Mouse (Mus musculus): ENCODE measurements around the gene Gm10037. TPM values are rescaled to one million over a fixed set of nuclear protein-coding genes. Genes with fewer than 3 reads are reported as not detected.
"Not testable (repeated sequence)": the region's sequence is repeated elsewhere in the genome, so short reads cannot be mapped to it uniquely, and the experiment has no call there.

The Gm10037 gene
- total RNA-seq (2021) = 10 to 100 TPM; 16.0 to 18.1 TPM
- long read RNA-seq, experiment 1, partial matches to known transcripts = 0 of 6 reads
- long read RNA-seq, experiment 1, other reads (novel, unspliced or antisense) = 6 of 6 reads
- long read RNA-seq, experiment 2, partial matches to known transcripts = 0 of 4 reads
- long read RNA-seq, experiment 2, other reads (novel, unspliced or antisense) = 3 of 4 reads

DNA sequence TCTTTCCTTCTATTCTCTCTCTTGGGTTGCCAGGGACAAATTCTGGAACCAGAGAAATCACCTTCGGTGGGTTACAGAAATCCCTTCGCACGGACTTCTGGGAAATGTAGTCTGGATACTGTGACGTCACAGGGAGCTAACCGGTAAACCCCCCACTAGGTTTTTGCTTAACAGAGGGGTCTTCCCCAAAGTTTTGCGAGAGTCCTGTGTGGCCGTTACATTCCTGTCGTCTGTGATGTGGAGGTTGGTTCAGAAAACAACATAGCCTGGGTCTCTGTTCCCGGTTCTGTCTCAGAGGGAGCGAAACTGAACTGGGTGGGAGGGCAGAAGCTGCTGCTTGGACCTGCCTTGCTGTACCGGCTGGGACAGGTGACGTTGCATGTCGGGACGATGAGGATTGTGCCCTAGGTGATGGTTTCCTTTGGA lies at the start of gene Gm10037:
TSS of gene Gm10037 (plus strand) at position 196 of the 426 bp plus-strand sequence.
- DNase-seq (ENCODE audit: extremely low spot score in 1 of 2, low spot score in 2 of 2) = peak; percentile 56 to 64
- peak within 1 kb of the TSS; percentile 90 for H3K27ac ChIP-seq
- intact Hi-C loops (cut with DNase I) = loop anchor here (2.0 to 10.0 kb wide), 2 partner anchors 16 to 216 kb away; no protein-coding TSS in a partner anchor
- H3K4me3 ChIP-seq = peak within 1 kb of the TSS; percentile 54
- no peak for TF ChIP-seq CTCF (IDR thresholded peaks at IDR 0.05)

GRCm38 (mm10) chr13:67791921-67792455 lies 38.9 kb upstream of the Gm10037 start:
- TF ChIP-seq CTCF (IDR thresholded peaks at IDR 0.05) = no peak
- intact Hi-C loops (cut with DNase I) = no loop called here
- no peak for DNase-seq (ENCODE audit: extremely low spot score in 1 of 2, low spot score in 2 of 2)
- Histone ChIP-seq H3K27ac (no peak overlapping the region), H3K4me3 (no peak overlapping the region)

GRCm38 (mm10) chr13:67798618-67799017 lies 32.3 kb upstream of the Gm10037 start:
- no peak for DNase-seq (ENCODE audit: extremely low spot score in 1 of 2, low spot score in 2 of 2)
- no peak for TF ChIP-seq CTCF (IDR thresholded peaks at IDR 0.05)
- H3K27ac ChIP-seq = no peak overlapping the region
- no peak overlapping the region for H3K4me3 ChIP-seq
- intact Hi-C loops (cut with DNase I) = no loop called here

DNA sequence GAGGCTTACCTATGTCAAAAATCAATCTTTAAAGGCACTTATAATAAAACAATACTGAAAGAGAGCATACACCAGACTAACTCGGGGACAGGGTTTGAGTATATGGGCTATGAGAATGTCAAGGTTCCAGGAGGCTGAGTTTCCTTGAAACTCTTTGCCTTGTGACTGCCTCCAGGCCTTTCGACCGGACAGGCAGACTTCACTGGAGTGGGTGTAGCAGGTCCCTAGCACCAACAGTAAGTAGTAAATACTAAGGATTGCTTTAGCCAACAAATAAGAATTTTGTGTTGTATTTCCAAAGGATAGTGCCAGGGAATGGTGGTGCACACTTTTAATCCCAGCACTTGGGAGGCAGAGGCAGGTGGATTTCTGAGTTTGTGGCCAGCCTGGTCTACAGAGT lies 31.8 kb upstream of the Gm10037 start:
- H3K4me3 ChIP-seq; H3K27ac ChIP-seq; intact Hi-C loops (cut with DNase I); DNase-seq (ENCODE audit: extremely low spot score in 1 of 2, low spot score in 2 of 2): not testable (repeated sequence)

DNA sequence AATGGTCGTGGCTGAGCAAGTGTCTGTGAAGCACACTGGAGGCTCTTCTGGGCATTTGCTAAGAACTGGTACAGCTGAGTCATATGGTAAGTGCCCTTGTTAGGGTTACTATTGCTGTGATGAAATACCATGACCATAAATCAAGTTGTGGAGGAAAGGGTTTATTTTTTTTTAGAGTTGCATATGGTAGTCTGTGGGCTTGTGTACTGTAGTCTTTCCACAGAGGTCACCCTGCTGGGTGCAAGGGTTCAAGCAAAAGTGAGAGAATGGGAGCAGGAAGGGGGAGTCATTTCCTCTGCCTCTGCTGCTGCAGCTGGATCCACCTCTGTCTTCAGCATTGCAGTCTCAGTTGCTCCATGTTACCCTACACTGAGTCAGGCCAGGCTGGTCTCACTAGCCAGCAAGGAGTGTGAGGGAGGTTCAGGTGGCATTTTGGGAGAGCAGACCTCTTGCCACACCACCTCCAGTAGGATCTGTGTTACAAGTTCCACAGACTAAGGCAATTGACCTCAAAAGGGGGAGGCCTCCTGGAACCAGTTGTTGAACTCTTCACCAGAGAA lies 19.2 kb upstream of the Gm10037 start:
- no peak for TF ChIP-seq CTCF (IDR thresholded peaks at IDR 0.05)
- no peak overlapping the region for H3K27ac ChIP-seq
- intact Hi-C loops (cut with DNase I) = loop anchor here (5.0 to 10.0 kb wide), 2 partner anchors 34 to 87 kb away; partner anchors contain the start of genes Zfp493 and Zfp65
- no peak overlapping the region for H3K4me3 ChIP-seq
- DNase-seq (ENCODE audit: extremely low spot score in 1 of 2, low spot score in 2 of 2) = no peak

DNA sequence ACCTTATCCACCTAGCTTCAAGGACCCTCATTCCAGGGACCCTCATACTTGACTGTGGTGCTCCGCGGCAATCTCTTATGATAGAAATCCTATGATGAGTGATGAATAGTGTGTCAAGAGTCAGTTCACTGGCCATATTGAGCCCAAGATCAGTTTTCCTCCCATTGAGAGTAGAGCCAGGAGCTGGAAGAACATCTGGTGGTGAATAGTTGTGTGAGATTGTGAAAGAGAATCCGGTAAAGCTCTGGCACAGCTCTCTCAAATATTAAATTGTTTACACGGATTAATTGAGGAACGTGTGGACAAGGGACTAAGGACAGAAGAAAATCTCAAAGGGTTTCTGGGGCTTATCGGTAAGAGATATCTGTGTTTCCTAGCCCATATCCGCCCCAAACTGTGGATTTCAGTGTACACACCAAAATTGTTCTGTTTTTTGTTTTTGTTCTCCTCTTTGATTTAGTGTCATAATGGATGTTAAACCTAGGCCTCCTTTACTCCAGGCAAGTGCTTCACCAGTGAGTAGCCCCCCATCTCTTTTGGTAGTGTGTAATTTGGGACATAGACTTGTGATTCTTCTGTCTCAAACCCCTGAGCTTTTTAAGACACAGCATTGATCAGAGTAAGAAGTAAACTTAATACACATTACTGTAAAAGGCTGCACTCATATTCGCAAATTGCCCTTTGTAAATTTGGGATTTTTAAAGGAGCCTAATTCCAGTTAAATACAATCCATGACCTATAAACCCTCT lies 17.8 kb upstream of the Gm10037 start:
- H3K4me3 ChIP-seq = peak overlapping the region; percentile 80
- no peak for TF ChIP-seq CTCF (IDR thresholded peaks at IDR 0.05)
- intact Hi-C loops (cut with DNase I) = loop anchor here (5.0 to 10.0 kb wide), 2 partner anchors 36 to 88 kb away; partner anchors contain the start of genes Zfp493 and Zfp65
- peak overlapping the region; percentile 89; the same call in 1 of the 2 replicates for H3K27ac ChIP-seq
- DNase-seq (ENCODE audit: extremely low spot score in 1 of 2, low spot score in 2 of 2) = no peak

- TF ChIP-seq CTCF (IDR thresholded peaks at IDR 0.05) = no peak
- intact Hi-C loops (cut with DNase I) = loop anchor here (1.0 to 10.0 kb wide), 4 partner anchors 17 to 89 kb away; partner anchors contain the start of genes Gm10037, Zfp493, Zfp65 and Zfp85
- DNase-seq (ENCODE audit: extremely low spot score in 1 of 2, low spot score in 2 of 2) = peak; percentile 70 to 75
- Histone ChIP-seq H3K27ac (peak within 1 kb of the TSS; percentile 89), H3K4me3 (peak within 1 kb of the TSS; percentile 80)
Measured at GRCm38 (mm10) chr13:67813710-67814660, 16.9 kb upstream of the Gm10037 start, which contains the start of gene Zfp273. Gene Zfp273 (plus strand): TSS chr13:67813740.

GRCm38 (mm10) chr13:67818636-67819035 lies 12.3 kb upstream of the Gm10037 start:
- no peak overlapping the region for H3K4me3 ChIP-seq
- DNase-seq (ENCODE audit: extremely low spot score in 1 of 2, low spot score in 2 of 2) = no peak
- TF ChIP-seq CTCF (IDR thresholded peaks at IDR 0.05) = no peak
- H3K27ac ChIP-seq = no peak overlapping the region
- intact Hi-C loops (cut with DNase I) = loop anchor here (10.0 kb wide), 1 partner anchor 94 kb away; the partner anchor contains the start of gene Zfp65

DNA sequence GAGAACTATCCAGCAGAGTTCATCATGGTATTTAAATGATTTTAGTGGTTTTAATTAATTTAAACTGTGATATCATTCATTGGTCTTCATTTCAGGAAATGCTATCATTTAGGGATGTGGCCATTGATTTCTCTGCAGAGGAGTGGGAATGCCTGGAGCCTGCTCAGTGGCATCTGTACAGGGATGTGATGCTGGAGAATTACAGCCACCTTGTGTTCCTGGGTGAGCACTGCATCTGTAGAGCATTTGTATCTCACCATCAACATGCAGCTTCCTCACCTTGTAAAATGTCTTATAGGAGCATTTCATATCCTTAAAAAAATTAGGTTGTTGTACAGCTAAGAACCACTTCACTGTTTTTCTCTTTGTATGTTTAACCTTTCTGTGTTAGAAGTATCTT lies 2.2 kb downstream of the Gm10037 start:
- not testable (repeated sequence) for DNase-seq (ENCODE audit: extremely low spot score in 1 of 2, low spot score in 2 of 2); H3K27ac ChIP-seq; H3K4me3 ChIP-seq
- TF ChIP-seq CTCF (IDR thresholded peaks at IDR 0.05) = peak; percentile 21
- intact Hi-C loops (cut with DNase I) = loop anchor here (2.0 to 10.0 kb wide), 2 partner anchors 218 to 666 kb away; no protein-coding TSS in a partner anchor

DNA sequence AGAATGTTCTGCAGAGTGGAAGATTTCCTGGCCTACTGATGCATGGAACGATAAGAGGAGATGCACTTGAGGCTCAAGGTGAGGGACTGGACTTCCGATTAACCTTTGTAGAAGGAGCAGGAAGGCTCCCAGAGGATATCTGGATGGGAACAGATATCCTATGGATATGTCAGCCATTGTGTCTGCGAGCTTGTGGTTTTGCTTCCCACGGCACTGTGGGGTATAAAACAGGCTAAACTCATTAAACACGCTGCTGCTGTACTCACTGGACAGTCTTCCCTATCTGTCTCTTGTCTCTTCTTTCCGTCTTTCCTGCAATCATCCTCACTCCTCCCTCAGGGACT lies 12.8 kb downstream of the Gm10037 start:
- no peak for DNase-seq (ENCODE audit: extremely low spot score in 1 of 2, low spot score in 2 of 2)
- Histone ChIP-seq H3K27ac (peak overlapping the region; percentile 80), H3K4me3 (peak overlapping the region; percentile 40; the same call in 1 of the 2 replicates)
- TF ChIP-seq CTCF (IDR thresholded peaks at IDR 0.05) = no peak
- intact Hi-C loops (cut with DNase I) = loop anchor here (1.0 kb wide), 1 partner anchor 483 kb away; the partner anchor contains the start of genes Gm28044 and Zfp953

Data from left cerebral cortex, adult 2 months (tissue).